Mouse (Mus musculus): ENCODE data around the gene Ppt2. TPM values are rescaled to one million over a fixed set of nuclear protein-coding genes. Genes with fewer than 3 reads are reported as not detected.
A peak's percentile ranks its signal among the peaks of the same experiment; 100 is the strongest.

The Ppt2 gene
- 24.3 and 27.5 TPM in 2 replicates for polyA plus RNA-seq (2016; fragmentation: Nextera tagmentation; extraction: Ambion mirVana)

DNA sequence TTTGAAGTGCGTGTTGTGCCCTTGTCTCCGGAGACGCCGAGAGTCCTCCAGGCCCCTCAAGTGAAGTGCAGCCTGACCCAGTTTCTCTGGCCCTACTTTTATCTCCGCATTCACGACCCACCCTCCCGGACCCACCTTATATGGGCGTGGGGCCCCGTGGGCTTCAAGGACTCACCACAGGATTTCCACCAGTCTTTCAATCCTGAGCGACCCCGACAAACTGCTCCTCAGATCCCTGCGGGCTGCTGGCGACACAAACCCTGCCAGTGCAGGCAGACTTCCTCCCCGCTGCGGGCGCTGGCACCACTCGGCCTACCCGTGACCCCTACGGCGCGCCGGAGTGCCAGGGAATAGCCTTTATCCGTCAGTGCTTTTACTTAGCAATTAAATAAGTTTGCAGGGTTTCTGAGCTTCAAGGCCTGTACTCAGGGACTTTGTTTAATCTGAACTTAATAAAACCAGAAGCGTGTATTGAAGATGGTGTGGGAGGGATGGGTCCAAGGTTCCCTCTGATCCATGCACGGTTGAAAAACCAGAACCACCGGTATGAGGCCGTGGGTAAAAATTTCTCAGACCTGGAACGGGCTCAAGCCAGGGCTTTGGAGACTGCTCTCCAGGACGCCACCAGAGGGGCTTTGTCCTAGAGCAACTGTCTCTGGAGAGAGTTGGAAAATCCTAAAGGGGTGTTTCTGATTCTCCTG, at the start of gene Ppt2:
Ppt2 (minus strand) TSS at position 568 of the 701 bp plus-strand sequence.
- Histone ChIP-seq H3K27me3 (ENCODE audit: insufficient read depth, poor library complexity, severe bottlenecking) (peaks cover 51% of the 10 kb centered on the region), H3K4me1 (peaks cover 55% of the 10 kb centered on the region), H3K9me3 (no peaks in the 10 kb centered on the region), H3K36me3 (peaks cover 16% of the 10 kb centered on the region; the same call in 1 of the 2 replicates), H3K27ac (peak within 1 kb of the TSS; percentile 93), H3K4me3 (peak within 1 kb of the TSS; percentile 70)
- 4% methylated on average over 29 of the region's 29 CpGs for WGBS
- peak; percentile 91 for DNase-seq (ENCODE audit: low spot score)

- Histone ChIP-seq H3K4me1 (peaks cover 47% of the 10 kb centered on the region), H3K27ac (no peak overlapping the region), H3K4me3 (no peak overlapping the region), H3K27me3 (ENCODE audit: insufficient read depth, poor library complexity, severe bottlenecking) (peaks cover 88% of the 10 kb centered on the region), H3K9me3 (no peaks in the 10 kb centered on the region), H3K36me3 (no peaks in the 10 kb centered on the region)
- no peak for DNase-seq (ENCODE audit: low spot score)
- WGBS, result 72% methylated on average over 12 of the region's 12 CpGs
Observed at GRCm38 (mm10) chr17:34676671-34677070, 48.4 kb upstream of the Ppt2 start.

GRCm38 (mm10) chr17:34676093-34676460, 47.8 kb upstream of the Ppt2 start:
- no peak overlapping the region for H3K27ac ChIP-seq
- WGBS, result 73% methylated on average over 6 of the region's 6 CpGs
- H3K36me3 ChIP-seq, result no peaks in the 10 kb centered on the region
- H3K9me3 ChIP-seq, result no peaks in the 10 kb centered on the region
- no peak overlapping the region for H3K4me3 ChIP-seq
- DNase-seq (ENCODE audit: low spot score), result no peak
- peaks cover 94% of the 10 kb centered on the region for H3K27me3 ChIP-seq (ENCODE audit: insufficient read depth, poor library complexity, severe bottlenecking)
- H3K4me1 ChIP-seq, result peaks cover 48% of the 10 kb centered on the region

- H3K4me3 ChIP-seq, result no peak overlapping the region
- H3K27ac ChIP-seq, result peak overlapping the region; percentile 36; the same call in 1 of the 2 replicates
- 54% methylated on average over 13 of the region's 13 CpGs for WGBS
- peaks cover 50% of the 10 kb centered on the region for H3K4me1 ChIP-seq
- DNase-seq (ENCODE audit: low spot score), result no peak
- peaks cover 97% of the 10 kb centered on the region for H3K27me3 ChIP-seq (ENCODE audit: insufficient read depth, poor library complexity, severe bottlenecking)
- no peaks in the 10 kb centered on the region for H3K9me3 ChIP-seq
- H3K36me3 ChIP-seq, result no peaks in the 10 kb centered on the region
Observed at GRCm38 (mm10) chr17:34675205-34676092, 47.1 kb upstream of the Ppt2 start.

DNA sequence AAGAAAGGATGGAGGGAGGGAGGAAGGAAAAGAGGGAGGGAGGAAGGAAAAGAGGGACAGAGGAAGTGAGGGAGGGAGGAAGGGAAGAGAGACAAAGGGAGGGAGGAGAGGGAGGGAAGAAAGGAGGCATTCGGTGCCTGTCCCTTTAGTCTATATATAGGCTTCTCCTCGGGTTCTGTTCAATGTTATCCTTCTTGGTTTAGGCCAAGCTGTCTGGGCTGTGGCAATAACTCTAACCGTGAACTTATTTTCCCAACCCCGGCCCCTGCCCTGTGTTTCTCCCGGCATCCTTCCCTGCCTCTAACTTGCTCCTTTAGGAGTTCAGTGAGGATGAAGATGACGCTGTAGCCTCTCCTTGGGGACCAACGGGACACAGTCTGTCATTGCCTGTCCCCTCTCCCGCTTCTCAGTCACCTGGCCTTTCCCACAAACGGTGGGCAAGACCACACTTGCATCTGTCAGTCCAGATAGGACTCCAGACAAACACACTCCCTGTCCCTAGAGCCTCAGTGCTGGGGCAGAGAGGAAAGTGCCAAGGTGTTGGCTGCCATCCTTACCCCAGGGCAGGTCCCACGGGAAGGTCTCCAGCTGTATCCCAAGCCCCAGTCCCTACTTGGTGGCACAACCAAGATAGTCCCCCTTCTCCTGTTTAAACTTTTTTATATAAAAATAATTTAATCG, 46.4 kb upstream of the Ppt2 start:
- Histone ChIP-seq H3K36me3 (no peaks in the 10 kb centered on the region), H3K27me3 (ENCODE audit: insufficient read depth, poor library complexity, severe bottlenecking) (peaks cover 97% of the 10 kb centered on the region), H3K27ac (no peak overlapping the region), H3K4me3 (no peak overlapping the region), H3K9me3 (no peaks in the 10 kb centered on the region), H3K4me1 (peaks cover 43% of the 10 kb centered on the region)
- 39% methylated on average over 11 of the region's 11 CpGs for WGBS
- no peak for DNase-seq (ENCODE audit: low spot score)

GRCm38 (mm10) chr17:34673139-34673538, 44.8 kb upstream of the Ppt2 start:
- Histone ChIP-seq H3K36me3 (no peaks in the 10 kb centered on the region), H3K27ac (no peak overlapping the region), H3K4me3 (no peak overlapping the region), H3K4me1 (peaks cover 41% of the 10 kb centered on the region), H3K9me3 (no peaks in the 10 kb centered on the region), H3K27me3 (ENCODE audit: insufficient read depth, poor library complexity, severe bottlenecking) (peaks cover 90% of the 10 kb centered on the region)
- DNase-seq (ENCODE audit: low spot score), result no peak
- 78% methylated on average over 7 of the region's 7 CpGs for WGBS

DNA sequence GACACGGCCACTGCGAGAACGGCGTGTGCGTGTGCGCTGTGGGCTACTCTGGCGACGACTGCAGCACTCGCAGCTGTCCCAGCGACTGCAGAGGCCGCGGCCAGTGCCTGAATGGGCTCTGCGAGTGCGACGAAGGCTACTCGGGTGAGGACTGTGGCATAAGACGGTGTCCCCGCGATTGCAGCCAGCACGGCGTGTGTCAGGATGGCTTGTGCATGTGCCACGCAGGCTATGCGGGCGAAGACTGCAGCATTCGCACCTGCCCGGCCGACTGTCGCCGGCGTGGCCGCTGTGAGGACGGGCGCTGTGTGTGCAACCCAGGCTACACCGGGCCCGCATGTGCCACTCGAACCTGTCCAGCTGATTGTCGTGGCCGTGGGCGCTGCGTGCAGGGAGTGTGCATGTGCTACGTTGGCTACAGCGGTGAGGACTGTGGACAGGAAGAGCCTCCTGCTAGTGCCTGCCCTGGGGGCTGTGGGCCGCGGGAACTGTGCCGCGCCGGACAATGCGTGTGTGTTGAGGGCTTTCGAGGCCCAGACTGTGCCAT, 44.0 kb upstream of the Ppt2 start:
- Histone ChIP-seq H3K27me3 (ENCODE audit: insufficient read depth, poor library complexity, severe bottlenecking) (peaks cover 82% of the 10 kb centered on the region), H3K4me1 (peaks cover 41% of the 10 kb centered on the region), H3K27ac (no peak overlapping the region), H3K9me3 (no peaks in the 10 kb centered on the region), H3K4me3 (peak overlapping the region; percentile 52), H3K36me3 (no peaks in the 10 kb centered on the region)
- WGBS, result 30% methylated on average over 49 of the region's 49 CpGs
- DNase-seq (ENCODE audit: low spot score), result no peak

DNA sequence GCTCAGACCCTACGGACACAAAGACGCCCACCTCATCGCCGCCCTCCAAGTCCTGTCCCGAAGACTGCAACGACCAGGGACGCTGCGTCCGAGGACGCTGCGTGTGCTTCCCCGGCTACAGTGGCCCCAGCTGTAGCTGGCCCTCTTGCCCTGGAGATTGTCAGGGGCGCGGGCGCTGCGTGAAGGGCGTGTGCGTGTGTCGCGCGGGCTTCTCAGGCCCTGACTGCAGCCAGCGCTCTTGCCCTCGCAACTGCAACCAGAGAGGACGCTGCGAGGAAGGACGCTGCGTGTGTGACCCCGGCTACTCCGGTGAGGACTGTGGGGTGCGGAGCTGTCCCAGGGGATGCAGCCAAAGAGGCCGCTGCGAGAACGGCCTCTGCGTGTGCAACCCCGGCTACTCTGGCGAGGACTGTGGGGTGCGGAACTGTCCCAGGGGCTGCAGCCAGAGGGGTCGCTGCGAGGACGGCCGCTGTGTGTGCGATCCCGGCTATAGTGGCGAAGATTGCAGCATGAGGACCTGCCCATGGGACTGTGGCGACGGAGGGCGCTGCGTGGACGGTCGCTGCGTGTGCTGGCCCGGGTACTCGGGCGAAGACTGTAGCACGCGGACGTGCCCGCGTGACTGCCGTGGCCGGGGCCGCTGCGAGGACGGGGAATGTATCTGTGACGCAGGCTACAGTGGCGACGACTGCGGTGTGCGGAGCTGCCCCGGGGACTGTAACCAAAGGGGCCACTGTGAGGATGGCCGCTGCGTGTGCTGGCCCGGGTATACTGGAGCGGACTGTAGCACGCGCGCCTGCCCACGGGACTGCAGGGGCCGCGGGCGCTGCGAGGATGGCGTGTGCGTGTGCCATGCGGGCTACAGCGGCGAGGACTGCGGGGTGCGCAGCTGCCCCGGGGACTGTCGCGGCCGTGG, 43.1 kb upstream of the Ppt2 start:
- Histone ChIP-seq H3K27me3 (ENCODE audit: insufficient read depth, poor library complexity, severe bottlenecking) (peaks cover 73% of the 10 kb centered on the region), H3K27ac (peak overlapping the region; percentile 47; the same call in 1 of the 2 replicates), H3K4me3 (peak overlapping the region; percentile 52), H3K36me3 (no peaks in the 10 kb centered on the region), H3K9me3 (no peaks in the 10 kb centered on the region), H3K4me1 (peaks cover 38% of the 10 kb centered on the region)
- WGBS, result 11% methylated on average over 93 of the region's 93 CpGs
- no peak for DNase-seq (ENCODE audit: low spot score)

- Histone ChIP-seq H3K27ac (peak within 1 kb of the TSS; percentile 47; the same call in 1 of the 2 replicates), H3K27me3 (ENCODE audit: insufficient read depth, poor library complexity, severe bottlenecking) (peaks cover 72% of the 10 kb centered on the region), H3K4me3 (peak within 1 kb of the TSS; percentile 52), H3K9me3 (no peaks in the 10 kb centered on the region), H3K36me3 (no peaks in the 10 kb centered on the region), H3K4me1 (peaks cover 27% of the 10 kb centered on the region)
- WGBS, result 57% methylated on average over 7 of the region's 7 CpGs
- no peak for DNase-seq (ENCODE audit: low spot score)
Observed at GRCm38 (mm10) chr17:34670235-34670634, 41.9 kb upstream of the Ppt2 start, which contains the start of gene Tnxb. Gene Tnxb (plus strand): TSS chr17:34670535.

DNA sequence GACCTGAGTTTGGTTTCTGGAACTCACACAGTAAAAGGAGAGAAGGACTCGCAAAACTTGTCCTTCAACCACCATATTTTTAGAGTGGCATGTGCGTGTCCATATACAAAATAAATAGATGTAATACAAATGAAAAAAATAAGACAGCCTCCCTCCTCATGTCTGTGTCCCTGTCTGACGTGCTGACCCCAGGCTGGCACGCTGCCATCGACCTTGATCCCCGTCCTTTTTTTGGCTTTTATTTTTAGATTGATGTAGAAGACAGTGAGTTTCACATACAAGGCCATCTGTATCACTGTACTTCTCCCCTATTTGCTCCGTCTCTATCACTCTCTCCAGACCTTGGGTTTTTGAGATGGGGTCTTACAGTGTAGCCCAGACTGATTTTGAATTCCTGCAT, 36.2 kb upstream of the Ppt2 start:
- Histone ChIP-seq H3K4me3 (no peak overlapping the region), H3K36me3 (no peaks in the 10 kb centered on the region), H3K9me3 (no peaks in the 10 kb centered on the region), H3K27me3 (ENCODE audit: insufficient read depth, poor library complexity, severe bottlenecking) (peaks cover 58% of the 10 kb centered on the region), H3K4me1 (peaks cover 20% of the 10 kb centered on the region), H3K27ac (no peak overlapping the region)
- no peak for DNase-seq (ENCODE audit: low spot score)
- 68% methylated on average over 7 of the region's 7 CpGs for WGBS

DNA sequence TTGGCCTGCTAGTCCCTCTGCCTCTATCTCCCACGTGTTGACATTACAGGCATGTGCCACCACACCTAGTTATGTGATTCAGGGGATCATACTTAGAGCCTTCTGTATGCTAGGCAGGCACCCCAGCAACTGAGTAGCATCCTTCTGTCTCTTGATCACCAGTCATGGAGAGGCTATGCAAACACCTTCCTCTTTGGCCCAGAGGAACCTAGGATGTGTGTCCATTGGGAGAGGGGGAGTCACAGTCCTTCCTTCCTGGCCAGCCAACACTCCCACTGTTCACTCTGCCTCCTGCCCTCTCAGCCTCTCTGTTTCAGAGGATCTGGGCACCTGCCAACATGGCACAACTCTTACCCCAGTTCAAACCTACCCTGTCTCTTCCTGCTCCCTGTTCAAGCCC, 35.2 kb upstream of the Ppt2 start:
- Histone ChIP-seq H3K27ac (no peak overlapping the region), H3K4me1 (peaks cover 24% of the 10 kb centered on the region), H3K36me3 (no peaks in the 10 kb centered on the region), H3K27me3 (ENCODE audit: insufficient read depth, poor library complexity, severe bottlenecking) (peaks cover 60% of the 10 kb centered on the region), H3K9me3 (no peaks in the 10 kb centered on the region), H3K4me3 (no peak overlapping the region)
- no peak for DNase-seq (ENCODE audit: low spot score)
- WGBS, result 48% methylated on average over 1 of the region's 1 CpGs

DNA sequence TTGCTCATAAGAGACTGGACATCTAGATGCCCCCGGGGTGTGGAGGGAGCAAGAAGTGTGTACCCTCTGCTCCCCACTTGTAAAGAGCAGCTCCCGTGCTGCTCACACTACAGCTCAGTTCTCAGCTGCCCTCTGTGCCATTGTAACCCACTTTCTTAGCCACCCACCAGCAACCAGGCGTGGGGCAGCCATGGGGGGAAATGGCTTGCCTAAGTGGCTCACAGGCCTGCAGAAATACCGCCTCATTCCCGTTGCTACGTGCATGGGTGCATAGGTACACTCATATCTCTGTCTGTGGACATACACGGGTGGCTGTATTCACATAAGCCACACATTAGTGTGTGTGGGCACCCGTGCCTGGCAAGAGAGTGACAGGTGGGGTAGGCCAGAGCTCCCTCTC, 34.7 kb upstream of the Ppt2 start:
- Histone ChIP-seq H3K27ac (no peak overlapping the region), H3K36me3 (no peaks in the 10 kb centered on the region), H3K4me1 (peaks cover 24% of the 10 kb centered on the region), H3K27me3 (ENCODE audit: insufficient read depth, poor library complexity, severe bottlenecking) (peaks cover 62% of the 10 kb centered on the region), H3K4me3 (no peak overlapping the region), H3K9me3 (no peaks in the 10 kb centered on the region)
- no peak for DNase-seq (ENCODE audit: low spot score)
- 83% methylated on average over 8 of the region's 8 CpGs for WGBS
